Mouse (Mus musculus): ENCODE data around the gene Cpsf6. TPM values are rescaled to one million over a fixed set of nuclear protein-coding genes. Genes with fewer than 3 reads are reported as not detected.

Cpsf6 gene
- 61.0 and 67.6 TPM in 2 replicates for polyA plus RNA-seq (2015; fragmentation: Nextera tagmentation; extraction: Ambion mirVana)

DNA sequence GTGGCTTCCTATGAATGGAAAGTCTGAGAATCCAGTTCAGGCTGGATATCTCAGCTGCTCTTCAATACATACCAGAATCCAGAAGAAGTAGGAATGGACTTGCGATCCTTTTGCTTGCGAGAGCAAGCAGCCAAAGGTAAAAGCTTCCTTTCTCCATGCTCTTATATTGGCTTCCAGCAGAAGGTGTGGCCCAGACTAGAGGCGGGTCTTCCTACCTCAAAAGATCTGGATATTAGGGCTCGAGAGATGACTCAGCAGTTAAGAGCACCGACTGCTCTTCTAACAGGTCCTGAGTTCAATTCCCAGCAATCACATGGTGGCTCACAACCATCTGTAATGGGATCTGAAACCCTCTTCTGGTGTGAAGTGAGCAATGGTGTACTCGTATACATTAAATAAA is at the start of gene Cpsf6:
TSS of gene Cpsf6 (minus strand) at position 108 of the 400 bp plus-strand sequence.
- no peak within 1 kb of the TSS for H3K4me3 ChIP-seq (ENCODE audit: low read depth, low read length)
- H3K4me1 ChIP-seq (ENCODE audit: insufficient read depth, low read depth, low read length), result 0 out of 2 replicates have a peak, but pooled peaks cover 4% of the 10 kb centered on the region
- 78% methylated on average over 6 of the region's 6 CpGs for WGBS
- no peak within 1 kb of the TSS for H3K27ac ChIP-seq (ENCODE audit: low read length)
- DNase-seq (ENCODE audit: low spot score) (no peak), ATAC-seq (no peak)
- no peaks in the 10 kb centered on the region for H3K9me3 ChIP-seq (ENCODE audit: low read length)
- no peaks in the 10 kb centered on the region for H3K36me3 ChIP-seq (ENCODE audit: insufficient read depth, low read length)
- H3K27me3 ChIP-seq (replicated peaks; ENCODE audit: insufficient read depth, low read length), result no peaks in the 10 kb centered on the region
- TF ChIP-seq CTCF (IDR thresholded peaks at IDR 0.05) (no peak), EP300 (IDR thresholded peaks at IDR 0.05) (no peak)
- H3K9ac ChIP-seq (replicated peaks; ENCODE audit: low read depth), result no peak within 1 kb of the TSS
- H3K4me2 ChIP-seq (replicated peaks; ENCODE audit: low read depth, low read length), result no peak within 1 kb of the TSS

DNA sequence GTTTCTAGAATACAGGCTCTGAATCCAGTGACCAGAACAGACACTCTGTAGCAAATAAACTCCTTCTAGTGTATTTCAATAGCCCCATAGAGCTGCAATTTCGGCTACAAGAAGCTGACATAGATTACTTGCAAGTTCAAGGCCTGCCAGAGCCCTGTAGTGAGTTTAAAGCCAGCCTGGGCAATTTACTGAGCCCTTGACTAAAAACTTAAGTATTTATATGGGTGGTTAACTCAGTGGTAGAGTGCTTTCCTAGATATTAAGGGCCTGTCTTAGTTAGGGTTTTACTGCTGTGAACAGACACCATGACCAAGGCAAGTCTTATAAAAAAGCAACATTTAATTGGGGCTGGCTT is 46.8 kb upstream of the Cpsf6 start:
- no peak overlapping the region for H3K27ac ChIP-seq (ENCODE audit: low read length)
- no peaks in the 10 kb centered on the region for H3K36me3 ChIP-seq (ENCODE audit: insufficient read depth, low read length)
- TF ChIP-seq CTCF (IDR thresholded peaks at IDR 0.05), result no peak
- no peak for TF ChIP-seq EP300 (IDR thresholded peaks at IDR 0.05)
- no peaks in the 10 kb centered on the region for H3K27me3 ChIP-seq (replicated peaks; ENCODE audit: insufficient read depth, low read length)
- H3K4me1 ChIP-seq (ENCODE audit: insufficient read depth, low read depth, low read length), result no peaks in the 10 kb centered on the region
- H3K9ac ChIP-seq (replicated peaks; ENCODE audit: low read depth), result no peak overlapping the region
- 69% methylated on average over 1 of the region's 1 CpGs for WGBS
- H3K4me2 ChIP-seq (replicated peaks; ENCODE audit: low read depth, low read length), result no peak overlapping the region
- H3K4me3 ChIP-seq (ENCODE audit: low read depth, low read length), result no peak overlapping the region
- no peaks in the 10 kb centered on the region for H3K9me3 ChIP-seq (ENCODE audit: low read length)
- DNase-seq (ENCODE audit: low spot score) (no peak), ATAC-seq (no peak)

DNA sequence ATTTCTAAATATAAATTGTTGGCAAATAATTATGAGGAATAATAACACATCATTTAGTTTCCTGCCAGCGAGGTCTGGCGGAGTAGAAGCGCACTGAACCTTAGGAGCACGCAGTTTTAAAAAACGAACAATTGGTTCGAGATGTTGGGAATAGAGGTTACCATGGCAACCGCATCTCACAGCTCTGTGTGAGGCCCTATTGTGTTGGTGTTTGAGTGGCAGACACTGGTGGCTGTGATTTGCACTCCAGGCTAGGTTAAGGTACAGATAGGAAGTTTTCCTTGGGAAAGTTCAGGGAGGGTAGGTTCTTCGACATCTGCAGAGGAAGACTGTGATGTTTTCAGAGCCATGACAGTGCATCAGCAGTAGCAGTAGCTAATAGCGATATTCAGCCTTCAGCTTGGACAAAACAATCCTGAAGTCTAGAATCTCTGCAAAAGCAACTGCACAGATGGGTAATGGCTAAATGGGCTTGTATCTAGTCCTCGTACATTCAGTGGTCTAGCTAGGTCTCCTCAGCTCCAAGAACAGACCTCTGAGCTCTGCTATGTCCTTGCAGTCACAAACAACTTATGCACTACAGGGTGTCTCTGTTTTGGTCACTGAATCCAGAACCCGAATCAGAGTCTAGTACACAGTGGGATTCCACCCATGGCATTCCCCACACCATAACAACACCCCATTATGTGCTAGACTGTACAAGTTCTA is 46.2 kb upstream of the Cpsf6 start:
- 51% methylated on average over 11 of the region's 11 CpGs for WGBS
- H3K4me2 ChIP-seq (replicated peaks; ENCODE audit: low read depth, low read length), result no peak overlapping the region
- H3K27me3 ChIP-seq (replicated peaks; ENCODE audit: insufficient read depth, low read length), result no peaks in the 10 kb centered on the region
- no peak overlapping the region for H3K4me3 ChIP-seq (ENCODE audit: low read depth, low read length)
- no peaks in the 10 kb centered on the region for H3K4me1 ChIP-seq (ENCODE audit: insufficient read depth, low read depth, low read length)
- DNase-seq (ENCODE audit: low spot score) (no peak), ATAC-seq (no peak)
- no peak for TF ChIP-seq CTCF (IDR thresholded peaks at IDR 0.05)
- TF ChIP-seq EP300 (IDR thresholded peaks at IDR 0.05), result no peak
- no peak overlapping the region for H3K9ac ChIP-seq (replicated peaks; ENCODE audit: low read depth)
- no peak overlapping the region for H3K27ac ChIP-seq (ENCODE audit: low read length)
- no peaks in the 10 kb centered on the region for H3K36me3 ChIP-seq (ENCODE audit: insufficient read depth, low read length)
- H3K9me3 ChIP-seq (ENCODE audit: low read length), result no peaks in the 10 kb centered on the region

DNA sequence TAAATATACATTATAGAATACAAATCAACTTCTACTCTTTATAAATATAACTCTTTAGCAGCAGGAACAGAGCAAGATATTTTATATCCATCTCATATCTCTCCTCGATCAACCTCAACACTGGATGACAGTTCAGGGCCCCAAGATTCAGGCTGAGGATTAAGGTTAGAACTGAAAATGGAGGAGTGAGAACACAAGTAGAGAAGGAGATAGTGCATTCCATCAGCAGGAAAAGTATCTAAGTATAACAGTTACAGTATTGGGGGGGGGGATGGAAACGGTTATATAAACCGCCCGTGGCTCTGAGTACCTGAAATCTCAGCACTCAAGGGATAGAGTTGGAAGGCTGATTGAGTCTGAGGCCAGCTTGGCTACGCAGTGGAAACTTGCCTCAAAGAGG is 45.2 kb upstream of the Cpsf6 start:
- DNase-seq (ENCODE audit: low spot score), result no peak
- H3K4me1 ChIP-seq (ENCODE audit: insufficient read depth, low read depth, low read length), result no peaks in the 10 kb centered on the region
- H3K27ac ChIP-seq (ENCODE audit: low read length), result no peak overlapping the region
- no peak overlapping the region for H3K4me2 ChIP-seq (replicated peaks; ENCODE audit: low read depth, low read length)
- H3K9ac ChIP-seq (replicated peaks; ENCODE audit: low read depth), result no peak overlapping the region
- no peaks in the 10 kb centered on the region for H3K36me3 ChIP-seq (ENCODE audit: insufficient read depth, low read length)
- no peaks in the 10 kb centered on the region for H3K9me3 ChIP-seq (ENCODE audit: low read length)
- H3K27me3 ChIP-seq (replicated peaks; ENCODE audit: insufficient read depth, low read length), result no peaks in the 10 kb centered on the region
- 91% methylated on average over 5 of the region's 5 CpGs for WGBS
- H3K4me3 ChIP-seq (ENCODE audit: low read depth, low read length), result no peak overlapping the region
- ATAC-seq, result no peak
- no peak for TF ChIP-seq CTCF (IDR thresholded peaks at IDR 0.05)
- no peak for TF ChIP-seq EP300 (IDR thresholded peaks at IDR 0.05)

DNA sequence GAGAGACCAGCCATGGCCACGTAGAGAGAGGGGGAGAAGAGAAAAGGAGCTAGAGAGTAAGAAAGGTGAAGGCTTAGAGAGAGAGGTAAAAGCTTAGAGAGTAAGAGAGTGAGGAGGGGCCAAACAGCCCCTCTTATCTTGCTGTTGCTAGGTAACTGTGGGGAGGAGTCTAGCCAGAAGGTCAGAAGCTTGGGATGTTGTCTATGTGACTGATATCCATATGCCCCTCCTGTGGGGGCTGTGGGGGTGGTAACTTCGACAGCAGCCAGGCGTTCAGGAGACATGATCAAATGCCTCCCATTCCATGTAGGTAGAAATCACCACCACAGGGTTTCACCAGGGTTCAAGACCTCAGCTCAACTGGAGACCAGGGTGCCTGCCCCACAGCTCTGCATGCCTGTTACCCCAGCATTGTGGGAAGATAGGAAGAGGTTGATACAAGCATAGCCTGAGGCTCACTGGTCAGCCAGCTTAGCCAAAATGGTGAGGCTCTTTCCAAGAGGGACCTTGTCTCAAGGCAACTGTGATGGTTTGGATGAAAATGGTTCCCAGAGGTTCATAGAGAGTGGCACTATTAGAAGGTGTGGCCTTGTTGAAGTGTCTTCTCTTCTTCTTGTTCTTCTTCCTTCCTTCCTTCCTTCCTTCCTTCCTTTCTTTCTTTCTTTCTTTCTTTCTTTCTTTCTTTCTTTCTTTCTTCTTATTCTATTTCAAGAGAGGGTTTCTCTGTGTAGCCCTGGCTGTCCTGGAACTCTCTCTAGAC is 44.5 kb upstream of the Cpsf6 start:
- no peak for ATAC-seq
- TF ChIP-seq EP300 (IDR thresholded peaks at IDR 0.05), result no peak
- no peak for TF ChIP-seq CTCF (IDR thresholded peaks at IDR 0.05)
- 34% methylated on average over 3 of the region's 3 CpGs for WGBS

DNA sequence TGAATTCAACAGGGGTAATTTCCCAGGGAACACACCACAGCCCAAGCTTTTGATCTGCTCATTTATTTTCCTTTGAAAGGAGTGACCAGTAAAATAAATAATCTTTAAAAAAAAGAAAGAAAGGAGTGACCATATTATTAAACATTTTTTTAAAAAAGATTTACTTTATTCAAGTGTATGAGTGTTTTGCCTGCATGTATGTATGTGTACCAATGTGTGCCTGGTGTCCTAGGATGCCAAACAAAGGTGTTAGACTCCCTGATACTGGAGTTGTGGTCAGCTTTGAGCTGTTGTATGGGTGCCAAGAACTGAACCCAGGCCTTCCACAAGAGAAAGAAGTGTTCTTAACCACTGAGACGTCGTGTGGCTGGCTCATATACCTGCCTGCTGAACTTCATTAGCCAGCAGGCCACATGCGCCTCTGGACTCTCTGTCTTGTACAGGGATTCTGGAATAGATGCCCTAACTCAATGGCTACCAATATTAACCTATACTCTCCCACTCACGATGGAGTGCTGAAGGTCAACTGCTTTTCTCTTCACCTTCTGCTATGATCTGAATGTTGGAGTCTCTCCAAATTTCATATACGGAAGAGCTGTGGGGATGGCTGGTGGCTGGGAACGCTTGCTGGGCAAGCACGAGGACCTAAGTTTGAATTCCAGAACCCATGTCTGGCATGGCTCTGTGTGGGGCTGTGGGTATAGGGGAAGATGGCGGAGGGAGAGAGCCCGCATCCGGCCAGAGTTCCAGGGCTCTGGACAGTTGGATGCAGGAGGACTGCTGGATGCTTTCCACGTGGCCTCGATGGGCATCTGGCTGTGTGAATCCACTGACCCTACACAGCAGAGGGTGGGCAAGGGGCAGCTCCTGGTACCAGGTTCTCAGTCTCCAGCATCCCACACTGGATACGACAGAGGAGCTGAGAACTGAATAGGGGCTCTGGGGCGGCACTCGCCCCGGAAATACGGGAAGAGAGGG is 43.5 kb upstream of the Cpsf6 start:
- H3K36me3 ChIP-seq (ENCODE audit: insufficient read depth, low read length), result no peaks in the 10 kb centered on the region
- no peak overlapping the region for H3K4me2 ChIP-seq (replicated peaks; ENCODE audit: low read depth, low read length)
- H3K9me3 ChIP-seq (ENCODE audit: low read length), result no peaks in the 10 kb centered on the region
- no peaks in the 10 kb centered on the region for H3K4me1 ChIP-seq (ENCODE audit: insufficient read depth, low read depth, low read length)
- TF ChIP-seq CTCF (IDR thresholded peaks at IDR 0.05) (no peak), EP300 (IDR thresholded peaks at IDR 0.05) (no peak)
- H3K27ac ChIP-seq (ENCODE audit: low read length), result no peak overlapping the region
- no peak overlapping the region for H3K9ac ChIP-seq (replicated peaks; ENCODE audit: low read depth)
- no peak overlapping the region for H3K4me3 ChIP-seq (ENCODE audit: low read depth, low read length)
- 81% methylated on average over 17 of the region's 17 CpGs for WGBS
- DNase-seq (ENCODE audit: low spot score) (no peak), ATAC-seq (no peak)
- H3K27me3 ChIP-seq (replicated peaks; ENCODE audit: insufficient read depth, low read length), result no peaks in the 10 kb centered on the region

More for the DNA sequence above, 44.5 kb upstream of the Cpsf6 start:
- Histone ChIP-seq H3K27ac (ENCODE audit: low read length) (no peak overlapping the region), H3K4me3 (ENCODE audit: low read depth, low read length) (no peak overlapping the region), H3K4me1 (ENCODE audit: insufficient read depth, low read depth, low read length) (no peaks in the 10 kb centered on the region), H3K27me3 (replicated peaks; ENCODE audit: insufficient read depth, low read length) (no peaks in the 10 kb centered on the region), H3K9me3 (ENCODE audit: low read length) (no peaks in the 10 kb centered on the region), H3K9ac (replicated peaks; ENCODE audit: low read depth) (no peak overlapping the region), H3K36me3 (ENCODE audit: insufficient read depth, low read length) (no peaks in the 10 kb centered on the region), H3K4me2 (replicated peaks; ENCODE audit: low read depth, low read length) (no peak overlapping the region)
- DNase-seq (ENCODE audit: low spot score), result no peak

Data from lung, postnatal 0 days (tissue).